Comparison of ENCODE assay signal across 16 mouse cellular contexts in genomic region chr17:7633382-7634290, GRCm38 (mm10).
DNase-seq lines count a peak whose midpoint lies in the region; ATAC-seq and TF ChIP-seq lines count a peak whose summit lies in the region.
"Had no signal": no experiment of that assay in that cellular context is flagged by ENCODE, and none has a peak within 500 bp of the region (broad histone marks: within the 10 kb centered on the region; RNA-seq: fewer than 3 reads in every experiment).

No protein-coding gene starts in this region.

- no peak for DNase-seq in gastrocnemius, adult 2 months
- no peak for DNase-seq in gastrocnemius, adult 8-10 months (ENCODE audit: low spot score in 2 of 2)
- peak; percentile 9 for DNase-seq in retina, postnatal 7 days (ENCODE audit: low read depth, low spot score)
- DNase-seq in retina, postnatal 1 day: no peak
- DNase-seq in neural tube, embryonic 10.5 days (ENCODE audit: extremely low spot score, low spot score): no peak
- no peak for DNase-seq in right cerebral cortex, postnatal 10 days (ENCODE audit: low spot score in 2 of 2)
- DNase-seq: B cell, adult 2 months; cerebellum, postnatal 25 days; kidney, adult 18-20 months; thymus, postnatal 14 days had no signal

- no peak for ATAC-seq in intestine, embryonic 15.5 days
- no peak for ATAC-seq in intestine, postnatal 0 days
- ATAC-seq: liver, embryonic 12.5 days had no signal

- 0 out of 2 replicates have a peak, but pooled peaks cover 6% of the 10 kb centered on the region for H3K4me1 ChIP-seq in intestine, embryonic 15.5 days (replicated peaks)
- H3K4me1 ChIP-seq in intestine, postnatal 0 days (replicated peaks; ENCODE audit: control insufficient read depth, insufficient read depth, low read length): no peaks in the 10 kb centered on the region
- H3K4me1 ChIP-seq: embryonic facial prominence, embryonic 12.5 days; liver, embryonic 12.5 days had no signal

- intact Hi-C loops in gastrocnemius, adult 2 months (cut with DNase I): no loop called here

- H3K36me3 ChIP-seq in intestine, embryonic 15.5 days: no peaks in the 10 kb centered on the region
- H3K36me3 ChIP-seq in intestine, postnatal 0 days (ENCODE audit: control insufficient read depth, insufficient read depth): no peaks in the 10 kb centered on the region
- H3K36me3 ChIP-seq: embryonic facial prominence, embryonic 12.5 days; liver, embryonic 12.5 days had no signal

- peak overlapping the region; percentile 13; the same call in 1 of the 2 replicates for H3K4me3 ChIP-seq in gastrocnemius, adult 2 months
- H3K4me3 ChIP-seq in intestine, embryonic 15.5 days (replicated peaks): no peak overlapping the region
- H3K4me3 ChIP-seq in intestine, postnatal 0 days (ENCODE audit: low read depth, low read length): no peak overlapping the region
- H3K4me3 ChIP-seq: embryonic facial prominence, embryonic 12.5 days; liver, embryonic 12.5 days had no signal

- no peak overlapping the region for H3K4me2 ChIP-seq in intestine, embryonic 15.5 days (replicated peaks)
- no peak overlapping the region for H3K4me2 ChIP-seq in intestine, postnatal 0 days (replicated peaks; ENCODE audit: low read depth)
- H3K4me2 ChIP-seq: embryonic facial prominence, embryonic 12.5 days; hindbrain, embryonic 14.5 days; liver, embryonic 12.5 days; midbrain, embryonic 11.5 days had no signal

- no peak for TF ChIP-seq CTCF in gastrocnemius, adult 2 months (IDR thresholded peaks at IDR 0.05)
- no peak for TF ChIP-seq CTCF in intestine, postnatal 0 days (IDR thresholded peaks at IDR 0.05; ENCODE audit: low read depth)

- no peaks in the 10 kb centered on the region for H3K9me3 ChIP-seq in intestine, embryonic 15.5 days
- 0 out of 2 replicates have a peak, but pooled peaks cover 4% of the 10 kb centered on the region for H3K9me3 ChIP-seq in intestine, postnatal 0 days (ENCODE audit: control insufficient read depth)
- H3K9me3 ChIP-seq: embryonic facial prominence, embryonic 12.5 days; liver, embryonic 12.5 days had no signal

- no peak overlapping the region for H3K9ac ChIP-seq in intestine, embryonic 15.5 days
- no peak overlapping the region for H3K9ac ChIP-seq in intestine, postnatal 0 days (ENCODE audit: low read depth, low read length)
- H3K9ac ChIP-seq: embryonic facial prominence, embryonic 12.5 days; hindbrain, embryonic 14.5 days; liver, embryonic 12.5 days had no signal

- peak overlapping the region; percentile 71 for H3K27ac ChIP-seq in gastrocnemius, adult 2 months
- 0 out of 2 replicates have a peak overlapping the region, but pooled peaks have one; percentile 40 for H3K27ac ChIP-seq in intestine, embryonic 15.5 days
- no peak overlapping the region for H3K27ac ChIP-seq in intestine, postnatal 0 days (ENCODE audit: low read depth, low read length)
- H3K27ac ChIP-seq: embryonic facial prominence, embryonic 12.5 days; hindbrain, embryonic 14.5 days; liver, embryonic 12.5 days had no signal

- WGBS in intestine, embryonic 15.5 days: 70% methylated on average over 9 of the region's 9 CpGs
- WGBS in intestine, postnatal 0 days: 60% methylated on average over 9 of the region's 9 CpGs

- H3K27me3 ChIP-seq in intestine, embryonic 15.5 days (replicated peaks): no peaks in the 10 kb centered on the region
- H3K27me3 ChIP-seq in intestine, postnatal 0 days (replicated peaks; ENCODE audit: control insufficient read depth, insufficient read depth, low read length): no peaks in the 10 kb centered on the region
- H3K27me3 ChIP-seq: embryonic facial prominence, embryonic 12.5 days; liver, embryonic 12.5 days had no signal
